Mouse (Mus musculus) lung, adult 2 months (tissue): Measurements from ENCODE around the gene Wwox. TPM values are rescaled to one million over a fixed set of nuclear protein-coding genes. Genes with fewer than 3 reads are reported as not detected.

Experiments used
- DNase-seq: peaks from one replicate; pipeline ENCODE4 v3.0.0; 2022
- H3K4me1 ChIP-seq: fragments of 200-500 bp; 2 replicates; pipeline ENCODE4 v1.6.1; 2011; ENCODE audit warnings: low read length; ENCODE audit not compliant: control insufficient read depth, insufficient read depth
- H3K4me3 ChIP-seq: fragments of 200-500 bp; replicated peaks from 2 replicates; pipeline ENCODE3; 2011; ENCODE audit warnings: low read depth, mild to moderate bottlenecking, control low read depth, low read length; ENCODE audit errors: extremely low read depth
- CTCF ChIP-seq: fragments of 200-500 bp; IDR thresholded peaks from 2 replicates; pipeline ENCODE4 v1.5.1; 2011; ENCODE audit warnings: mild to moderate bottlenecking, low read length, control low read depth; ENCODE audit not compliant: insufficient read depth
- POLR2A ChIP-seq: fragments of 200-500 bp; IDR thresholded peaks from 2 replicates; pipeline ENCODE4 v1.6.1; 2011; ENCODE audit warnings: low read depth, mild to moderate bottlenecking, control low read depth, low read length, borderline replicate concordance; ENCODE audit errors: extremely low read depth
- WGBS: fragments of 180-500 bp; shearing (Covaris S2); methylation state at CpG from one replicate; pipeline ENCODE4 v1.1.7; 2018; 5-methylcytosine and 5-hydroxymethylcytosine counted together
- polyA plus RNA-seq: library from polyadenylated mRNA; depleted of rRNA; stranded (reverse); fragments of >200 nt; gene quantifications from 2 replicates; pipeline ENCODE4 v1.2.3, GENCODE M21; 2012

The Wwox gene
- polyA plus RNA-seq, 1 experiment: 8.5 TPM

- no peaks in the 10 kb centered on the region for H3K4me1 ChIP-seq
- TF ChIP-seq POLR2A: no peak
- no peak for TF ChIP-seq CTCF
- no peak for DNase-seq
- H3K4me3 ChIP-seq: no peak overlapping the region
- WGBS: 80% methylated on average over 14 of the region's 14 CpGs
Observed at GRCm38 (mm10) chr8:115173634-115174081, 734.2 kb downstream of the Wwox start.

- 60% methylated on average over 6 of the region's 6 CpGs for WGBS
- DNase-seq: no peak
Observed at GRCm38 (mm10) chr8:115185431-115185964, 746.0 kb downstream of the Wwox start.

GRCm38 (mm10) chr8:115186121-115186811 lies 746.8 kb downstream of the Wwox start:
- DNase-seq: no peak
- TF ChIP-seq CTCF (no peak), POLR2A (no peak)
- H3K4me3 ChIP-seq: no peak overlapping the region
- no peaks in the 10 kb centered on the region for H3K4me1 ChIP-seq
- WGBS: 74% methylated on average over 13 of the region's 13 CpGs

More at GRCm38 (mm10) chr8:115185431-115185964, 746.0 kb downstream of the Wwox start:
- Histone ChIP-seq H3K4me3 (no peak overlapping the region), H3K4me1 (no peaks in the 10 kb centered on the region)
- no peak for TF ChIP-seq POLR2A
- no peak for TF ChIP-seq CTCF

- Histone ChIP-seq H3K4me3 (no peak overlapping the region), H3K4me1 (no peaks in the 10 kb centered on the region)
- no peak for DNase-seq
- WGBS: 25% methylated on average over 2 of the region's 2 CpGs
- TF ChIP-seq CTCF (no peak), POLR2A (no peak)
Observed at GRCm38 (mm10) chr8:115186882-115187281, 747.4 kb downstream of the Wwox start.

GRCm38 (mm10) chr8:115188446-115188845 lies 749.0 kb downstream of the Wwox start:
- TF ChIP-seq CTCF (no peak), POLR2A (no peak)
- Histone ChIP-seq H3K4me1 (no peaks in the 10 kb centered on the region), H3K4me3 (no peak overlapping the region)
- no peak for DNase-seq
- 81% methylated on average over 4 of the region's 4 CpGs for WGBS

- no peak overlapping the region for H3K4me3 ChIP-seq
- no peak for DNase-seq
- TF ChIP-seq CTCF (no peak), POLR2A (no peak)
- 45% methylated on average over 11 of the region's 11 CpGs for WGBS
- H3K4me1 ChIP-seq: no peaks in the 10 kb centered on the region
Observed at GRCm38 (mm10) chr8:115189836-115190235, 750.4 kb downstream of the Wwox start.

GRCm38 (mm10) chr8:115193767-115194166 lies 754.3 kb downstream of the Wwox start:
- WGBS: 83% methylated on average over 2 of the region's 2 CpGs
- no peak for DNase-seq

GRCm38 (mm10) chr8:115195334-115195733 lies 755.9 kb downstream of the Wwox start:
- H3K4me1 ChIP-seq: no peaks in the 10 kb centered on the region
- DNase-seq: no peak
- 93% methylated on average over 10 of the region's 10 CpGs for WGBS
- TF ChIP-seq CTCF (no peak), POLR2A (no peak)
- H3K4me3 ChIP-seq: no peak overlapping the region

More at GRCm38 (mm10) chr8:115193767-115194166, 754.3 kb downstream of the Wwox start:
- TF ChIP-seq POLR2A (no peak), CTCF (no peak)
- H3K4me1 ChIP-seq: no peaks in the 10 kb centered on the region
- H3K4me3 ChIP-seq: no peak overlapping the region

GRCm38 (mm10) chr8:115196859-115197258 lies 757.4 kb downstream of the Wwox start:
- 67% methylated on average over 2 of the region's 2 CpGs for WGBS
- TF ChIP-seq POLR2A: no peak
- no peak for TF ChIP-seq CTCF
- no peaks in the 10 kb centered on the region for H3K4me1 ChIP-seq
- H3K4me3 ChIP-seq: no peak overlapping the region
- no peak for DNase-seq

- no peak for DNase-seq
- H3K4me1 ChIP-seq: no peaks in the 10 kb centered on the region
- no peak overlapping the region for H3K4me3 ChIP-seq
- WGBS: 43% methylated on average over 4 of the region's 4 CpGs
- TF ChIP-seq POLR2A: no peak
- TF ChIP-seq CTCF: no peak
Observed at GRCm38 (mm10) chr8:115199204-115199603, 759.7 kb downstream of the Wwox start.
